Mouse (Mus musculus): ENCODE measurements at regions not wholly inside any gene's neighbourhood (a gene's known extent, or its start where the extent isn't known, plus 50 kb on each side); places are given as distances from the start of the nearest gene placed in this dataset.

DNA sequence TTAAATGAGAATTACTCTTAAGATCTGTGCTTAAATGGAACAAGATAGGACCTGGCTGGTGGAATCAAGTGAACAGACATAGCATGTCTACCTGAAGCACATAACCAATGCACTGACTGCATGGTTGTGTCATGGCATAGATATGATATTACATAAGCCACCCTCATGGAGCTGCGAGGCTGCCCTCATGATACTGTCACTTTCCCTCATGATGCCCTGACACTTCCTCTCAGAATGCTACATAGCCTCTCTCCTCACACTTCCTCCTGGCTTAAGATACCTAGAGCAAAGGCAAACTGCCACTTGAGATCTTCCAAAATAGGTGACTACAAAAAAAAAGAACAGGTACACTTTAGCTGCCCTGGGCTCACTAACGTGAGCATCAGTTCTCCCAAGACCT, 278.9 kb upstream of the Kif2a start:
- TF ChIP-seq CTCF (IDR thresholded peaks at IDR 0.05; ENCODE audit: borderline replicate concordance, insufficient read depth, low read depth, low read length): no peak
- TF ChIP-seq POLR2A (IDR thresholded peaks at IDR 0.05; ENCODE audit: borderline replicate concordance, insufficient read depth, low read length): no peak

Measured in cerebellum, adult 2 months (tissue).